Mouse (Mus musculus): ENCODE results near the gene Comt.

Gene Comt

GRCm38 (mm10) chr16:18426802-18427280 lies at the start of gene Comt:
Gene Comt (minus strand): TSS chr16:18426852.
- no peak for DNase-seq

GRCm38 (mm10) chr16:18474021-18474420 lies 47.4 kb upstream of the Comt start:
- no peak for DNase-seq

- no peak for DNase-seq
These were observed 46.3 kb upstream of the Comt start for GRCm38 (mm10) chr16:18472976-18473375.

GRCm38 (mm10) chr16:18472416-18472815 lies 45.8 kb upstream of the Comt start:
- no peak for DNase-seq

- DNase-seq, result no peak
These were observed 45.3 kb upstream of the Comt start for GRCm38 (mm10) chr16:18471976-18472375.

- no peak for DNase-seq
These were observed 44.8 kb upstream of the Comt start for GRCm38 (mm10) chr16:18471381-18471955.

GRCm38 (mm10) chr16:18470829-18471228 lies 44.2 kb upstream of the Comt start:
- DNase-seq, result no peak

GRCm38 (mm10) chr16:18464271-18464670 lies 37.6 kb upstream of the Comt start:
- DNase-seq, result no peak

GRCm38 (mm10) chr16:18462598-18462997 lies 35.9 kb upstream of the Comt start:
- DNase-seq, result no peak

- DNase-seq, result no peak
These were observed 35.4 kb upstream of the Comt start for GRCm38 (mm10) chr16:18462031-18462430.

GRCm38 (mm10) chr16:18460826-18461225 lies 34.2 kb upstream of the Comt start:
- DNase-seq, result no peak

- DNase-seq, result no peak
These were observed 33.3 kb upstream of the Comt start for GRCm38 (mm10) chr16:18459955-18460370.

- DNase-seq, result no peak
These were observed 32.8 kb upstream of the Comt start for GRCm38 (mm10) chr16:18459335-18459954.

- no peak for DNase-seq
These were observed 32.0 kb upstream of the Comt start for GRCm38 (mm10) chr16:18458661-18459060.

GRCm38 (mm10) chr16:18455407-18455806 lies 28.8 kb upstream of the Comt start:
- no peak for DNase-seq

- DNase-seq, result no peak
These were observed 27.2 kb upstream of the Comt start for GRCm38 (mm10) chr16:18453846-18454245.

- DNase-seq, result peak; percentile 59
These were observed 25.8 kb upstream of the Comt start for GRCm38 (mm10) chr16:18452361-18452862.

- DNase-seq, result peak; percentile 72
These were observed 25.0 kb upstream of the Comt start for GRCm38 (mm10) chr16:18451486-18452181.

- DNase-seq, result no peak
These were observed 22.4 kb upstream of the Comt start for GRCm38 (mm10) chr16:18449005-18449404.

GRCm38 (mm10) chr16:18448104-18448503 lies 21.5 kb upstream of the Comt start:
- no peak for DNase-seq

- no peak for DNase-seq
These were observed 20.6 kb upstream of the Comt start for GRCm38 (mm10) chr16:18447243-18447642.

GRCm38 (mm10) chr16:18443385-18443841 lies 16.8 kb upstream of the Comt start:
- DNase-seq, result peak; percentile 97

GRCm38 (mm10) chr16:18436128-18436527 lies 9.5 kb upstream of the Comt start:
- no peak for DNase-seq

Data from cerebellum, adult 9-10 months (tissue).